Mouse (Mus musculus): ENCODE results near the gene Ccdc85c.

DNA sequence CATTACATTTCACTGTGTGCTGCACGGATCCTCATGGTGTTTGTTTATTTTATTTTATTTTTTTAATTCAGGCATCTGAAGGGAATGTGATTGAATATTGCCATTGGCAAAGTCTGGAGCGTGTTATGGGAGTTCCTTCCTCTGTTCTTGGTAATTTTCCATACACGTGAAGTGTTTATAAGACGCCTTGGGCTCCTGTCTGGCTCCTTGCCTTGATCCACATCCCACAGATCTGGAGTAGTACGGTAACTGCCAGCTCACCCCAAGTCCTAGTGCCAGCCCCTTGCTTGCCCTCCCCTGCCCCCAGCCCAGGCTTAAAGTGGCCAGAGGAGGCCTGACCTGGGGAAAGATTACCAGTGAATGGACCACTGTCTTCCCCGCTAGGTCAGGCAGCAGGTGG is 25.8 kb upstream of the Ccdc85c start:
- TF ChIP-seq POLR2A (IDR thresholded peaks at IDR 0.05; ENCODE audit: low read depth, low read length) (no peak), CTCF (IDR thresholded peaks at IDR 0.05; ENCODE audit: extremely low read depth, insufficient read depth, insufficient read length, insufficient replicate concordance) (no peak)
